Mouse (Mus musculus) midbrain, embryonic 10.5 days (tissue): Measurements from ENCODE around the gene Fam49a. TPM values are rescaled to one million over a fixed set of nuclear protein-coding genes. Genes with fewer than 3 reads are reported as not detected.

Experiments used
- DNase-seq: peaks from one replicate; pipeline ENCODE4 v3.0.0-alpha.2; 2017; ENCODE audit warnings: low spot score
- H3K27ac ChIP-seq: fragments of 300-500 bp; sonication (generic); replicated peaks from 2 replicates; pipeline ENCODE4 v1.5.1; 2016; ENCODE audit warnings: mild to moderate bottlenecking
- H3K27me3 ChIP-seq: fragments of 300-500 bp; sonication (generic); 2 replicates; pipeline ENCODE4 v1.6.1; 2016; ENCODE audit warnings: low read depth, mild to moderate bottlenecking; ENCODE audit not compliant: poor library complexity, severe bottlenecking
- H3K36me3 ChIP-seq: fragments of 300-500 bp; sonication (generic); 2 replicates; pipeline ENCODE4 v1.6.1; 2016; ENCODE audit warnings: mild to moderate bottlenecking, moderate library complexity
- H3K4me1 ChIP-seq: fragments of 300-500 bp; sonication (generic); 2 replicates; pipeline ENCODE4 v1.6.1; 2016
- H3K4me3 ChIP-seq: fragments of 300-500 bp; sonication (generic); 2 replicates; pipeline ENCODE4 v1.5.1; 2016; ENCODE audit warnings: mild to moderate bottlenecking, moderate library complexity
- H3K9me3 ChIP-seq: fragments of 300-500 bp; sonication (generic); replicated peaks from 2 replicates; pipeline ENCODE4 v1.6.1; 2016; ENCODE audit warnings: mild to moderate bottlenecking
- WGBS: fragments of 180-500 bp; shearing (Covaris S2); methylation state at CpG from one replicate; pipeline ENCODE4 v1.1.7; 2016; 5-methylcytosine and 5-hydroxymethylcytosine counted together
- polyA plus RNA-seq: library from polyadenylated mRNA; unstranded; fragments of >200 nt; fragmentation: Nextera tagmentation; extraction: Ambion mirVana; gene quantifications from 2 replicates; pipeline ENCODE4 v1.2.1, GENCODE M21; 2016

Fam49a gene
- polyA plus RNA-seq, 1 experiment from 2014 or later: 9.2 TPM

- Histone ChIP-seq H3K9me3 (no peaks in the 10 kb centered on the region), H3K4me3 (no peak overlapping the region), H3K36me3 (no peaks in the 10 kb centered on the region), H3K4me1 (0 out of 2 replicates have a peak, but pooled peaks cover 2% of the 10 kb centered on the region), H3K27me3 (no peaks in the 10 kb centered on the region), H3K27ac (no peak overlapping the region)
- WGBS: 67% methylated on average over 15 of the region's 15 CpGs
- DNase-seq: no peak
These were observed 139.6 kb downstream of the Fam49a start for GRCm38 (mm10) chr12:12401504-12401903.

- DNase-seq: no peak
- Histone ChIP-seq H3K9me3 (no peaks in the 10 kb centered on the region), H3K4me3 (no peak overlapping the region), H3K4me1 (0 out of 2 replicates have a peak, but pooled peaks cover 2% of the 10 kb centered on the region), H3K27me3 (no peaks in the 10 kb centered on the region), H3K27ac (peak overlapping the region; percentile 33; the same call in 1 of the 2 replicates), H3K36me3 (no peaks in the 10 kb centered on the region)
- 79% methylated on average over 10 of the region's 10 CpGs for WGBS
These were observed 143.7 kb downstream of the Fam49a start for GRCm38 (mm10) chr12:12405491-12406110.

GRCm38 (mm10) chr12:12409044-12409443, 147.1 kb downstream of the Fam49a start:
- DNase-seq: no peak
- Histone ChIP-seq H3K9me3 (no peaks in the 10 kb centered on the region), H3K4me1 (0 out of 2 replicates have a peak, but pooled peaks cover 2% of the 10 kb centered on the region), H3K4me3 (no peak overlapping the region), H3K27ac (no peak overlapping the region), H3K36me3 (no peaks in the 10 kb centered on the region), H3K27me3 (no peaks in the 10 kb centered on the region)
- 89% methylated on average over 5 of the region's 5 CpGs for WGBS

GRCm38 (mm10) chr12:12412674-12413073, 150.7 kb downstream of the Fam49a start:
- Histone ChIP-seq H3K36me3 (no peaks in the 10 kb centered on the region), H3K27ac (no peak overlapping the region), H3K4me3 (no peak overlapping the region), H3K27me3 (no peaks in the 10 kb centered on the region), H3K9me3 (no peaks in the 10 kb centered on the region), H3K4me1 (no peaks in the 10 kb centered on the region)
- WGBS: 40% methylated on average over 5 of the region's 5 CpGs
- peak; percentile 76 for DNase-seq

GRCm38 (mm10) chr12:12420423-12420822, 158.5 kb downstream of the Fam49a start:
- DNase-seq: no peak
- WGBS: 7% methylated on average over 2 of the region's 2 CpGs
- no peak overlapping the region for H3K4me3 ChIP-seq
- H3K4me1 ChIP-seq: peaks cover 12% of the 10 kb centered on the region
- H3K9me3 ChIP-seq: no peaks in the 10 kb centered on the region
- peak overlapping the region; percentile 91 for H3K27ac ChIP-seq
- H3K27me3 ChIP-seq: peaks cover 10% of the 10 kb centered on the region; the same call in 1 of the 2 replicates
- H3K36me3 ChIP-seq: no peaks in the 10 kb centered on the region

GRCm38 (mm10) chr12:12420841-12421579, 159.1 kb downstream of the Fam49a start:
- H3K9me3 ChIP-seq: no peaks in the 10 kb centered on the region
- peaks cover 12% of the 10 kb centered on the region for H3K4me1 ChIP-seq
- peak overlapping the region; percentile 48 for H3K4me3 ChIP-seq
- peak; percentile 90 for DNase-seq
- 16% methylated on average over 25 of the region's 25 CpGs for WGBS
- no peaks in the 10 kb centered on the region for H3K36me3 ChIP-seq
- H3K27ac ChIP-seq: peak overlapping the region; percentile 91
- H3K27me3 ChIP-seq: peaks cover 10% of the 10 kb centered on the region; the same call in 1 of the 2 replicates

GRCm38 (mm10) chr12:12421580-12421878, 159.6 kb downstream of the Fam49a start:
- no peak overlapping the region for H3K4me3 ChIP-seq
- 92% methylated on average over 8 of the region's 8 CpGs for WGBS
- peaks cover 10% of the 10 kb centered on the region; the same call in 1 of the 2 replicates for H3K27me3 ChIP-seq
- no peak for DNase-seq
- H3K4me1 ChIP-seq: peaks cover 12% of the 10 kb centered on the region
- no peaks in the 10 kb centered on the region for H3K9me3 ChIP-seq
- H3K36me3 ChIP-seq: no peaks in the 10 kb centered on the region
- H3K27ac ChIP-seq: peak overlapping the region; percentile 91

- no peak for DNase-seq
These were observed 163.2 kb downstream of the Fam49a start for GRCm38 (mm10) chr12:12425188-12425587.

GRCm38 (mm10) chr12:12427285-12427684, 165.3 kb downstream of the Fam49a start:
- Histone ChIP-seq H3K9me3 (no peaks in the 10 kb centered on the region), H3K27ac (no peak overlapping the region), H3K4me3 (no peak overlapping the region), H3K36me3 (no peaks in the 10 kb centered on the region), H3K4me1 (peaks cover 4% of the 10 kb centered on the region; the same call in 1 of the 2 replicates), H3K27me3 (no peaks in the 10 kb centered on the region)
- no peak for DNase-seq
- 82% methylated on average over 1 of the region's 1 CpGs for WGBS

More at GRCm38 (mm10) chr12:12425188-12425587, 163.2 kb downstream of the Fam49a start:
- 77% methylated on average over 5 of the region's 5 CpGs for WGBS
- Histone ChIP-seq H3K4me1 (peaks cover 12% of the 10 kb centered on the region), H3K9me3 (no peaks in the 10 kb centered on the region), H3K36me3 (no peaks in the 10 kb centered on the region), H3K27ac (no peak overlapping the region), H3K4me3 (no peak overlapping the region), H3K27me3 (no peaks in the 10 kb centered on the region)

- Histone ChIP-seq H3K9me3 (no peaks in the 10 kb centered on the region), H3K4me1 (peaks cover 4% of the 10 kb centered on the region; the same call in 1 of the 2 replicates), H3K27me3 (no peaks in the 10 kb centered on the region), H3K4me3 (no peak overlapping the region), H3K36me3 (no peaks in the 10 kb centered on the region), H3K27ac (no peak overlapping the region)
- DNase-seq: no peak
- WGBS: 90% methylated on average over 7 of the region's 7 CpGs
These were observed 166.9 kb downstream of the Fam49a start for GRCm38 (mm10) chr12:12428886-12429285.
